Mouse (Mus musculus) erythroblast, embryonic 14.5 days (primary cell): ENCODE measurements around the gene Slc24a4. TPM values are rescaled to one million over a fixed set of nuclear protein-coding genes. Genes with fewer than 3 reads are reported as not detected.

ENCODE experiments used
- H3K27me3 ChIP-seq: 2 replicates; pipeline ENCODE4 v1.6.1; 2012; ENCODE audit warnings: inconsistent platforms; ENCODE audit not compliant: control insufficient read depth
- H3K36me3 ChIP-seq: 2 replicates; pipeline ENCODE4 v1.6.1; 2012; ENCODE audit warnings: mild to moderate bottlenecking, inconsistent platforms; ENCODE audit not compliant: control insufficient read depth
- H3K4me1 ChIP-seq: 2 replicates; pipeline ENCODE4 v1.6.1; 2012; ENCODE audit warnings: inconsistent platforms; ENCODE audit not compliant: control insufficient read depth
- H3K4me3 ChIP-seq: replicated peaks from 2 replicates; pipeline ENCODE3; 2012; ENCODE audit warnings: moderate library complexity, mild to moderate bottlenecking, inconsistent platforms
- H3K9me3 ChIP-seq: 2 replicates; pipeline ENCODE4 v1.6.1; 2012; ENCODE audit warnings: low read length, inconsistent platforms, mixed read lengths; ENCODE audit not compliant: control insufficient read depth
- GATA1 ChIP-seq: IDR thresholded peaks from 2 replicates; pipeline ENCODE4 v1.6.1; 2012; ENCODE audit warnings: low read length, inconsistent platforms, mixed read lengths
- TAL1 ChIP-seq: IDR thresholded peaks from 3 replicates; pipeline ENCODE4 v1.6.1; 2012; ENCODE audit warnings: low read length, inconsistent platforms, mixed read lengths
- polyA plus RNA-seq: library from polyadenylated mRNA; stranded (reverse); fragments of >175 nt; gene quantifications from 2 replicates; pipeline ENCODE4 v1.2.3, GENCODE M21; 2012

Gene Slc24a4
- polyA plus RNA-seq, result not detected in 2 replicates

GRCm38 (mm10) chr12:102128081-102128790, at the start of gene Slc24a4:
Gene Slc24a4, plus strand, starts transcription at chr12:102128733.
- no peak for TF ChIP-seq TAL1
- no peak for TF ChIP-seq GATA1
- Histone ChIP-seq H3K27me3 (peaks cover 42% of the 10 kb centered on the region), H3K4me3 (no peak within 1 kb of the TSS)

GRCm38 (mm10) chr12:102082648-102083425, 45.7 kb upstream of the Slc24a4 start:
- TF ChIP-seq TAL1, result no peak
- no peak for TF ChIP-seq GATA1
- H3K36me3 ChIP-seq, result no peaks in the 10 kb centered on the region

More at GRCm38 (mm10) chr12:102128081-102128790, at the start of gene Slc24a4:
- Histone ChIP-seq H3K4me1 (no peaks in the 10 kb centered on the region), H3K36me3 (no peaks in the 10 kb centered on the region), H3K9me3 (no peaks in the 10 kb centered on the region)

GRCm38 (mm10) chr12:102090535-102090934, 38.0 kb upstream of the Slc24a4 start:
- H3K4me1 ChIP-seq, result no peaks in the 10 kb centered on the region
- no peaks in the 10 kb centered on the region for H3K36me3 ChIP-seq
- TF ChIP-seq TAL1, result no peak
- TF ChIP-seq GATA1, result no peak

More at GRCm38 (mm10) chr12:102082648-102083425, 45.7 kb upstream of the Slc24a4 start:
- no peaks in the 10 kb centered on the region for H3K9me3 ChIP-seq
- no peak overlapping the region for H3K4me3 ChIP-seq
- H3K27me3 ChIP-seq, result no peaks in the 10 kb centered on the region
- H3K4me1 ChIP-seq, result no peaks in the 10 kb centered on the region

GRCm38 (mm10) chr12:102092342-102093094, 36.0 kb upstream of the Slc24a4 start:
- no peaks in the 10 kb centered on the region for H3K36me3 ChIP-seq
- H3K9me3 ChIP-seq, result no peaks in the 10 kb centered on the region
- TF ChIP-seq GATA1 (no peak), TAL1 (no peak)

More at GRCm38 (mm10) chr12:102090535-102090934, 38.0 kb upstream of the Slc24a4 start:
- no peaks in the 10 kb centered on the region for H3K27me3 ChIP-seq
- H3K9me3 ChIP-seq, result no peaks in the 10 kb centered on the region
- no peak overlapping the region for H3K4me3 ChIP-seq

DNA sequence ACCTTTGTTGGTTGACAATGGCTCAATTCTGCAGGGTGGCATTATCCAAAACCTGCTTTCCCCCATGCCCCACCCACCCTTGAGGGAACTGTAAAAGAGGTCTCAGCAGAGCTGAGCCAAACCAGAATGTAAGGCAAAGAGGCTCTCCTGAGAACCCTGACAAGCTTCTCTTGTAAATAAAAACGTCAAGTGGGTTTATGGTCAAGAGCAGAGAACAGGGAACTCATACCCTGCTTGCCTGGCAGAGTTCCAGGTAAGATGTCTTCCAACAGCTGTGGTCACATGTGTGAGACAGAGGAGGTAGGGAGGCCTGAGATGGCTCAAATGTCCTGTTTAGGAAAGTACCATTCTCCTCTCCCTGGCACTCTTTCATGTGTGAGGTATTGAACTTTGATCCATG, 22.5 kb upstream of the Slc24a4 start:
- H3K36me3 ChIP-seq, result no peaks in the 10 kb centered on the region
- no peaks in the 10 kb centered on the region for H3K27me3 ChIP-seq
- H3K9me3 ChIP-seq, result no peaks in the 10 kb centered on the region
- TF ChIP-seq GATA1 (no peak), TAL1 (no peak)
- H3K4me3 ChIP-seq, result no peak overlapping the region
- H3K4me1 ChIP-seq, result no peaks in the 10 kb centered on the region

More at GRCm38 (mm10) chr12:102092342-102093094, 36.0 kb upstream of the Slc24a4 start:
- Histone ChIP-seq H3K4me3 (no peak overlapping the region), H3K27me3 (no peaks in the 10 kb centered on the region), H3K4me1 (no peaks in the 10 kb centered on the region)

DNA sequence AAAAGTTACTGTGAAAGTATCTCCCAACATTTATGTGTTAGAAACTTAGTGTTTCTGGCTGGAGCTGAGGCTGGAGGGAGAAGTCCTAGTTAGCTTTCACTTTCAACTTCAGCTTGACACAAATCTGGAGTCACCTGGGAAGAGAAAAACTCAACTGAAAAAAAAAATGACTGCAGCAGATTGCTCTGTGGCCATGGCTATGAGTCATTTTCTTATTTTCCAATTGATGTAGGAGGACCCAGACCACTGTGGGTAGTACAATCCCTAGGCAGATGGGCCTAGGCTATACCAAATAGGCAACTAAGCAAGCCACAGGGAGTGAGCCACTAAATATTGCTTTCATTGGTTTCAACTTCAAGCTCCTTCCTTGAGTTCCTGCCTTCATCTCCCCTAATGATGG, 19.7 kb upstream of the Slc24a4 start:
- H3K36me3 ChIP-seq, result no peaks in the 10 kb centered on the region
- H3K4me1 ChIP-seq, result no peaks in the 10 kb centered on the region
- H3K9me3 ChIP-seq, result no peaks in the 10 kb centered on the region
- H3K4me3 ChIP-seq, result no peak overlapping the region
- TF ChIP-seq GATA1, result no peak
- no peak for TF ChIP-seq TAL1
- H3K27me3 ChIP-seq, result no peaks in the 10 kb centered on the region

GRCm38 (mm10) chr12:102112491-102112890, 16.0 kb upstream of the Slc24a4 start:
- Histone ChIP-seq H3K9me3 (no peaks in the 10 kb centered on the region), H3K4me3 (no peak overlapping the region), H3K4me1 (no peaks in the 10 kb centered on the region), H3K36me3 (no peaks in the 10 kb centered on the region), H3K27me3 (no peaks in the 10 kb centered on the region)
- no peak for TF ChIP-seq TAL1

- Histone ChIP-seq H3K36me3 (no peaks in the 10 kb centered on the region), H3K4me3 (no peak overlapping the region), H3K27me3 (no peaks in the 10 kb centered on the region), H3K4me1 (no peaks in the 10 kb centered on the region), H3K9me3 (no peaks in the 10 kb centered on the region)
- TF ChIP-seq TAL1, result no peak
- no peak for TF ChIP-seq GATA1
Observed at GRCm38 (mm10) chr12:102112901-102113300, 15.6 kb upstream of the Slc24a4 start.

DNA sequence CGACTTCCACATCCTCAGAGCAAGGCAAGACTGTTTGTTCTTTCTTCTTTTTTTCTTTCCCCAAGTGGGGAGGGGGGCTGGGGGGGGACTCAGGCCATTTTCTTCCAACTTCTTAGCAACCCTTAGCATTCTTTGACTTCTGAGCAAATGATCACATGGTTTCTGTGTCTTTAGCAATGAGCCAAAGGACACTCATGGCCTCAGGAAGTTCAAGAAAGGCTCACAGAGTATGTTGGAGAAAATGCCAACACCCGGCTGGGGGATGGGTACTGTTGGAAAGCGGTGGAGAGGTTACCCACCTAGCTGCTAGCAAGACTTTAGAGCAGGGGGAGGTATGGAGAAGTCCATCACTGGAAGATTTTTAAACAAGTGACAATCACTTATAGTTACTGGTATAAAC, 15.1 kb upstream of the Slc24a4 start:
- H3K36me3 ChIP-seq, result no peaks in the 10 kb centered on the region
- no peaks in the 10 kb centered on the region for H3K27me3 ChIP-seq
- TF ChIP-seq TAL1, result no peak
- no peak for TF ChIP-seq GATA1
- no peaks in the 10 kb centered on the region for H3K9me3 ChIP-seq
- H3K4me1 ChIP-seq, result no peaks in the 10 kb centered on the region
- no peak overlapping the region for H3K4me3 ChIP-seq
